Mouse (Mus musculus): ENCODE results near the gene Rgmb.

The Rgmb gene

DNA sequence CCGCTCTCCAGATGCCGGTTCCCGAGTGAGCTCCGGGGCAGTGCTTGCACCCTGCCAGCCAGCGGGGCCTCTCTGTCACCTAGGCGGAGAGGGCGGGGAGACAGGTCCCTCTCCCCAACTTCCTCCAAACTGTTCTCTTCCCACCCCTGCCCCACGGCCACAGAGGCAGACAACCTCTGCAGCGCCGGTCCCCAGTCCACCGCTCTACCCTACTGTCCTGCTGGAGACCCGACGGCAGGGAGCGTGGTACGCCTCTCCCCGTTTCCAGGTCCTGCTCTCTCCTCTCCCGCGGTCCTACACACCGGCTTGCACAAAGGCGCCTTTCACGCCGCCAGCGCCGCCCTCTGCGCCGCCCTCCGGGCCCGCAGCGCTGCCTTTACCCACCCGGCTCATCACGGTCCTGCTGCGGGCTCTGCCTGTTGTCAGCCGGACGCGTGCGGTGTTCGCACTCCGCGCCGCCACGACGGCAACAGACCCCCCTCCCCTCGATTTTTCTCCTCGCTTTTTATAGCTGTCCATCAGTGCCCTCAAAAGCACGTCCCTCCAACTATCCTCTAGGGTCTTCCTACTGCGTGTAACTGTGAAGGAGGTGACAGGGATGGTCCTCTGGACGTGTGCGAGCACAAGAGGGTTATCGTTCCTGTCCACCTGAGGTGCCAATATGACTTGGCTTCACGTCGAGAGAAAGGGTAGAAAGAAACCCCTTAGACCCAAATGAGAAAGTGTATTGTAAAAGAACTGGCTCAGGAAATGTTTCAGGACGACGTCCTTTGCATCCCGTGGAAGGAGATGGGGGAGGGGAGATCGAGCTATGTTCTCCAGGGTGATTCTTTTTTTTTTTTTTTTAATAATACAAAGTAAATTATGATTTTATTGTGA, at the start of gene Rgmb:
Gene Rgmb, minus strand, starts transcription at position 274 of the 879 bp plus-strand sequence.
- DNase-seq (ENCODE audit: low spot score) = peak; percentile 73

GRCm38 (mm10) chr17:15874765-15875164, 43.9 kb upstream of the Rgmb start:
- no peak for DNase-seq (ENCODE audit: low spot score)

DNA sequence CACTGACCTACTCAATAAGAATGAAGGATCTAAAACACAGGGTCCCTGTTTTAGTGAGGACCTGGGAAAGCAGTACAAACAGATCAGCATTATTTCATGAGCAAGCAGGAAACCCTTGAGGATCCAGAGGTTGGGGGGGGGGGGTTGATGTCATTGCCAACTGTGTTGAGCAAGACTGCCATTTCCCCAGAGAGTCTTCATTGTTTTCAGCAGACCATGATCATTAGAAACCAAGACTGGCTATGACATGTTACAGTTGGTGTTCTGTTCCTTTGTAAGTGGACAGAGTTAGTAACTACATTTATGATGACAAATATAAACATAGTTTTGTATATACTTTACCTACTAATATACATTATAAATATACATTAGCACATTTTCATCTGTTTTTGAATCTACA, 41.3 kb upstream of the Rgmb start:
- no peak for DNase-seq (ENCODE audit: low spot score)

- DNase-seq (ENCODE audit: low spot score) = no peak
These were observed 34.4 kb upstream of the Rgmb start for GRCm38 (mm10) chr17:15865249-15865648.

DNA sequence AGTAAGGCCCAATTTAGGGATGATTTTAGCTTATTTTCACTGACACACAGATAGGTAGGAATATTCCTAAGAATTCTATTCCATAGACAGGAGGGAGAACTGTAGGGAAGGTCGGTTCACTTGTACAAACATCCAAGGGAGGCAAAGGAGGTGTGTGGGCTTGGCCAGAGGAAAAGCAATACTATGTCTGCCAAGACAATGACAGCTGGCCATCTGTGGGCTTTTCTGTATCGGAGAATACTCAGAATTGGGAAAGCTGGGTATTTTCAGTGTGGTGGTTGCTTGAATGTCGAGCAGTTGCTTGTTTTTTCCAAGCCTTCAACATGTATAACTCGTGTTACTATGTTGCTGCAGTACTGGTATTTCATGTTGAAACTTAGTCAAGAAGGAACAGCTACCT, 31.5 kb upstream of the Rgmb start:
- DNase-seq (ENCODE audit: low spot score) = no peak

DNA sequence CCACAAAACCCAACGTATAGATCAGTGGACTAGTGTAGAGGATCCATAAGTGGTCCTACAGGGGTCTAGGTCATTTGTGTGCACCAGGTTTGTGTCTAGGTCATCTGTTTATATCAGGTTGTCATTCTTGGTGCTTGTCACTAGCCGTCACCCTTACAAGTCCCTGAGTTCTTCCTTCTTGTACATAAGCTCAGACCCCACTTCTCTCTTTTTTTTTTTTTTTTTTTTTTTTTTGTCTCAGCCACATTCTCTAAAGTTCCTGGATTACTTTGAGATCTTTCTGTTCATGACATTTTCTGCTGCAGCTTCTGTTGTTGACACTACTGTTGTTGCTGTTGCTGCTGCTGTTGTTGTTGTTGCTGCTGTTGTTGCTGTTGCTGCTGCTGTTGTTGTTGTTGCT, 22.3 kb upstream of the Rgmb start:
- DNase-seq (ENCODE audit: low spot score) = no peak

DNA sequence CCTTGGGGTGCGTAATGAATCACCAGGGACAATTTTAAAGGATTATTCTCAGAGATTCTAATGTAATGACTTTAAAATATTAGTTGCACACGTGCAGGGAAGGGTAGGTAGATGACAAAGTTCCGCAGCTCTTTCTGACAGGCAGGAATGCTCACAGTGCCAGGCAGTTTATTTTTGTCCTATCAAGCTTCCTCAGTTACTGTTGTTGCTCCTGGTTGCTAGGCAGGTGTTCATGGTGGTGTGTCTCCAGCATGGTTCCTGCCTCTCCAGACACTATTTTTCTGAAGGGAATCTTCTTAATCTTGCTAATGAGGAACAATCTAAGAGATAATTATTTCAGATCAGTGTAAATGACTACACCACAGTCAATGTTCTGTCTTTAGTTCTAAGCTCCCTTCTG, 19.7 kb upstream of the Rgmb start:
- DNase-seq (ENCODE audit: low spot score) = no peak

GRCm38 (mm10) chr17:15841425-15841824, 10.6 kb upstream of the Rgmb start:
- no peak for DNase-seq (ENCODE audit: low spot score)

DNA sequence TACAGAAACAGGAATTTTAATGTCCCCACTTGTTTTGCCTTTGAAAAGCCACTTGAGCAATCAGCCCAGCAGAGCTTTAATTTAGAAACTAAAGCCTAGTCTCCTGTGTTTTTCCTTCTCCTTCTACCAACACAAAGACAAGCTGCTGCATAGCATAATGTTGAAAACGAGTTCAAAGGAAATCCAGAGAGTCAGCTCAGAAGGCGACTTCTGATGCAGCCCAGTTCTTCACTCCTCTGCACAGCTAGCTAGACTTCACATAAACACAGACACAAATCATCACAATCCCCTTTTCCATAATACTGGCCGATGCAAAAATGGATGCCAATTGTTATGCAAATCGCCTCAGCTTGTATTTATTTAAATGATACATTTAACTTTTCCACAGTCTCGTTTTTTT, 1.6 kb upstream of the Rgmb start:
- DNase-seq (ENCODE audit: low spot score) = no peak

DNA sequence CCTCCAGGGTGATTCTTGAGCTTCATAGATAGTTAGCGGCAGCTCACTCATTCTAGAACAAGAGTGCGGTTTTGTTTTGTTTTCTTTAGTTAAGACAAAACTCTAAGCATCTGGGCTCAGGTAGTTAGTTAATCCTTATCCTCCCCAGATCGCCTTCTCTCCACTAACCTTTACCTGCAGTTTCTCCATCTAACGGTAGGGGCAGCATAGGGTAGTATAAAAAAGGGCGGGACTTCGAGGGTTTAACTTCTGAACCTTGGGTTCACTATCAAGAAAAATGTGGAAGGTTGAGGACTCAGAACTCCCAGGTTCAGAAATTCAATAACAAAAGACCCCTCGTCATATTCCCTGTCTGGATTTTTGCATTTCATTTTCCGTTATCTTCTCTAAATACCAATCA, 971 bp upstream of the Rgmb start:
- peak; percentile 65 for DNase-seq (ENCODE audit: low spot score)

- DNase-seq (ENCODE audit: low spot score) = peak; percentile 58
These were observed 571 bp downstream of the Rgmb start for GRCm38 (mm10) chr17:15830171-15830765.

DNA sequence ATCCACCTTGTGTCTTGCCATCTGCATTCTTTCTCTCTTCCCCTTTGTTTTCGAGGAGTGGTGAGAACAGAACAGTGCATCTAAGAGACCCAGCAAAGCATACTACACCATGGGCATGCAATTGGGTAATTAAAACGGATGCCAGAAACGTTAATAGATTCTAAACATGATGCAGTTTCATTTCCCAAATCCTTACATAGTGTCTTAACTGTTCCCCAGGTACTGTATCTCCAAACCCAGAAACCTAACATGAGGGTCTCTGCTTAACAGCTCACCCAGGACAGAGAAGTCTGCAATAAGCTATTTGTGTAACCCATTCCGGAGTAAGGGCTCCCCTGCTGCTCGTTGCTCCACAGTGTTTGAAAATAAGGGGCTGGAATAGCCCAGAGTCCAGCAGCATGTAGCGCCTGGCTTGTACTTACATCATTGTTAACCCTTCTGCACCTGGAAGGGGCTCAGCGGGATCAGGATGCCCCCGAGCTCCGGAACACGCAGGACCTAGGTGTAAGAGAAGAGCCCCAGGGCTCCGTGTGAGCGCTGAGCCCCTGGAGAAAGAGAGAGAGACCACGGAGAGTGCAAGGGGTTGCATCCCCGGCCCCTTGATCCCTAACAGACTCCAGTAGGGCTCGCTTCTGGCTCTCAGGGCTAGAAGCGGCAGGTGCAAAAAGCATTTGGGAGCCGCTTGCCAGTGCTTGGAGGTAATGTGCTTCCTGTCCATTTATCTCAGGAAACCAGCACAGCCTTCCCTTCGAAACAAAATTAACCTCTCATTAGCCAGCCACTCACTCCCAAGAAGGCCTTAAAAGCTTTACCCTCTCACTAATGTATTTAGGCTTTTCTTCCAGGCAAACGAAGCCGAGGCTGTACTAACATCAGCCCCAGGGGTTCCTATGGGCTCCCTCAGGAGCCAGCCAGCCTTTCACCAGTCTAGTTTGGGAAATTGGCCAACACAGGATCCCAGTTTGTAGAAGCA, 1.4 kb downstream of the Rgmb start:
- DNase-seq (ENCODE audit: low spot score) = peak; percentile 46

DNA sequence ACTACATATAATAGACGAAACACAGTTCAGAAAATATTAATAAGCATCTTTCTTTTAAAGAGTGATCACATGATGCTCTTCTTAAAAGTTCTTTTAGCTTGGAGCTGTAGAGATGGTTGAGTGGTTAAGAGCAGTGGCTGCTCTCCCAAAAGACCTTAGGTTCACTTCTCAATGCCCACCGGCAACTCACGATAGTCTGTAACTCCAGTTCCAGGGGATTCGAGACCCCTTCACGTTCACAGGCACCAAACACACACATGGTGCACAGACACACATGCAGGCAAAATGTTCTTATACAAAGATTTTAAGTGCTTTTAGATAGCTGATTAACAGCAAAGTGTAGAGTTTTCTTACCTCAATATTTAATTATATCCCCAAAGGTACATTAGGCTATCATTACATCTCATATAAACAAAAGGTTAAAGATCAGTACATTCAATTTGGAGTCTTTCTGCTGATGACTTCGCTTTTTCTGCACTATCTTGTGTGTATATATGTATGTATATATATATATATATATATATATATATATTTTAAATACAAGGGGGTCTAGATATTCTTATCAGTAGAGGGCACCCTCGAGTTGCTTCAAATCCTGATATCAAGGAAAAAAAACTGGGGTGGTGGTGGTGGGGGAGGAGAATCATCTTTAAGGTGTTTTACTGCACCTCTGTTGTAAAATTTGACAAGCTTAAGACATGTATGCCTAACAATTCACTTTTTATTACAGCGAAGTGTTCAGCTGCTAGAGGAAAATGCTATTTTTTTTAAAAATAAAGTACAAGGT, 2.5 kb downstream of the Rgmb start:
- DNase-seq (ENCODE audit: low spot score) = peak; percentile 50

DNA sequence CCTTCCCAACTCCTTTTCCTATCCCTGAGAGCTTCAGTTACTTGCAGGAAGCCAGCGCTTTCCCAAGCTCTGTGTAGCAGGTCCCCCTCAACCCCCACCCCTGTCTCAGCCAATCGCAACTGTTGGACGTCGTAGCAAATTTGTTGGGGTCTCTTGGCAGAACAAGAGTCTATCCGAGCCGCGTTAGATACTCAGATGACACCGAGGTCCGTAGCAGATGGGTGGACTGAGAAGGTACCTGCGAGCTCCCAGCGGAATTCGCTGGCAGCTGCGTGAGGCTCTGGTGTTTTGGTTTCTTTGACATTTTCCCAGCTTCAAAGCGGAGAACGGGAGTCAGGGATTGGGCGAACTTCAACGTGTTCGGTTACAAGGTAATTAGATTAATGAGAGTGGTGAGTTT, 3.9 kb downstream of the Rgmb start:
- peak; percentile 59 for DNase-seq (ENCODE audit: low spot score)

GRCm38 (mm10) chr17:15826444-15826909, 4.4 kb downstream of the Rgmb start:
- peak; percentile 98 for DNase-seq (ENCODE audit: low spot score)

DNA sequence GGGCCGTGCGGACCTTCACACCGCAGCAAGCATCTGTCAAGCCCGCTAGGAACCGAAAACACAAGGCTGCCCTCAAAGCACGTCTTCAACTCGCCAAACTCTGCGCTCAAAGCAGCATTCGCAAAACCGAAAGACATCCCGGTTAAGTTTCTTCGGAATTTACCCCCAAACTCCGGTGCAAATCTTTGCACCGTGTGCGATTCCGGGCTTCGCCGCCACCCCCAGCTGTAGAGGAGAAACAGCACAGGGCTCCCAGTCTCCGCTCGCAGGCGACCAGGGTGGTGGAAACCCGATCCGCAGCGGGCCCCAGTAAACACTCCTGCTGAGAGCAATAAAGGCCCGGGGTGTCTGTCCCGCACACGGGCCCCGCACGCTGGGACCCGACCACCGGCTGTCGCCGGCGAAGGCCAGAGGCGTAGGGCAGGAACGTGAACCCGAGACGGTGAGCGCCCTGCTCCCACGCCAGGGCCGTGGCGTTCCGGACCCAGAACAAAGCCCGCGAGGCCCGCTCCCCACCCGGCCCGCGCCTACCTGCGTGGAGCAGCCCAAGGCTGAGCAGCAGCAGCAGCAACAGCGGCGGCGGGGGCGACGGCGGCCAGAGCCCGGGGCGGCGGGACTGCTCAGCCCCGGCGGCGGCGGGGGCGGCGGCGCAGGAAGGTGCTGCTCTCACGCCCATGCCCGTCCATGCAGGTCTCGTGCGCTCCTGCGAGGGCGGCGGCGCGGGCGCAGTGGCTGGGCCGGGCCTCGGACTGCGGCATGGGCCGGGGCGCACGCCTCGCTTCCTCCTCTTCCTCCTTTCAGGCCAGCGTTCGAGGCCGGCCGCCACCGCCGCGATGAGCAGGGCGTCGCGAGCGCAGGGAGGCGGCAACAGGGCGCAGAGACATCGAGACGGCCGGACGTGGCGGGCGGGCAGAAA, 5.1 kb downstream of the Rgmb start:
- peak; percentile 76 for DNase-seq (ENCODE audit: low spot score)

- no peak for DNase-seq (ENCODE audit: low spot score)
These were observed 6.0 kb downstream of the Rgmb start for GRCm38 (mm10) chr17:15824854-15825253.

GRCm38 (mm10) chr17:15824337-15824736, 6.5 kb downstream of the Rgmb start:
- DNase-seq (ENCODE audit: low spot score) = no peak

GRCm38 (mm10) chr17:15823838-15824237, 7.0 kb downstream of the Rgmb start:
- no peak for DNase-seq (ENCODE audit: low spot score)

DNA sequence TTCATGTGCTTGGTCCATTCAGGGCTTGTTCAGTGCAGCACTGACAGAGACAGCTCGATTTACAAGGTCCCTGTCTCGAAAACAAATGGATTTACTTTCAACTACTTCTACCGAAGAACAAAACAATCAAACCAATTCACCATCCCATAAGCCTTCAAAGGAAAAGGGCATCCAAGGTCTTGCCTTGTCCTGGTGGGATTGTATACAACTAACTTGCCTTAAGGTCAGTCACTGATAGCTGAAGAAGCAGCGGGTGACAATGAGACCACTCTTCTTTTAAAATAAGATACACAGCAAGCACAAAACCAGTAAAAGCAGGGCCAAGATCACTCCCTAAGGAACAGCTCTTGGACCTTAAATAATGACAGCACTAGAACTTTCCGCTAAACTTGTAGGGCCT, 7.6 kb downstream of the Rgmb start:
- no peak for DNase-seq (ENCODE audit: low spot score)

Data from embryo, embryonic 10 days (tissue).